Mouse (Mus musculus) lung, adult 10 weeks (tissue): ENCODE results near the gene Nav3. TPM values are rescaled to one million over a fixed set of nuclear protein-coding genes. Genes with fewer than 3 reads are reported as not detected.

ENCODE experiments used
- polyA plus RNA-seq: library from polyadenylated mRNA; stranded (reverse); fragments of 350-450 nt; fragmentation: Illumina TruSeq; extraction: RNeasy Lipid Tissue Mini Kit (QIAGEN cat#74804); gene quantifications from one replicate; pipeline ENCODE4 v1.2.3, GENCODE M21; 2014; ENCODE audit warnings: low read depth, low replicate concordance; ENCODE audit not compliant: insufficient read depth

Gene Nav3
- polyA plus RNA-seq = 0.07 TPM

DNA sequence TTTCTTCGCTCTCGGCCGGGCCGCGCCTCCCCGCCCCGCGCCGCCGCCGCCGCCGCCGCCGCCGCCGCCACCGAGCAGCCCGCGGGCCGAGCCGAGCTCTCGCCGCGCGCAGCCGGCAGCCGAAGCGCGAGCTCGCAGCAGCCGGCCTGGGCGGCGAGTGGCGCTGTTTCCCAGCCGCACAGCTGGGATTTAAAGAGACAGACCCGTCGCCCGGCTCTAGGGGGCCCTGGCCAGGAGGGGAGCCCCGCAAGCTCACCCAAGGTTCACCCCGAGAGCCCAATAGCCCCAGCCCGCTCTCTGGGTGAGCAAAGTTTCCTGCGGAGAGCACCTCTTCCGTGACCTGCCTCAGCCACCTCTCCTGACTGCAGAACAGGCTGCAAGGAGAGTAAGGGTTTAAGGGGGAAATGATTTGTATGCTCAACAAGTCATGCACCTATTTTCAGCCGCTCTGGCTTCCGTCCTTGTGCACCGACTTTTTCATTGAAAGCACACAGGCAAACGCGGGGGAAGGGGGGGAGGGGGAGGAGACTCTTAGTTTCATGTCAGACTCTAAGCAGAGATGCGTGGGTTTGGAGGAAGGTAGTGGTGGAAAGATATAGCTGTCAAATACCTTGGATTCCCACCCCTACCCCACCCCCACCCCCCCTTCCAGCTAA lies at the start of gene Nav3:
Nav3 (minus strand) TSS at position 367 of the 656 bp plus-strand sequence.

